Mouse (Mus musculus) bone marrow, adult 2 months (tissue): ENCODE measurements around the gene Rpgrip1l.

Source experiments
- CTCF ChIP-seq: fragments of 200-500 bp; IDR thresholded peaks from 2 replicates; pipeline ENCODE4 v1.5.1; 2011; ENCODE audit warnings: low read length, control low read depth; ENCODE audit not compliant: control insufficient read depth, insufficient read depth
- POLR2A ChIP-seq: fragments of 200-500 bp; IDR thresholded peaks from 2 replicates; pipeline ENCODE4 v1.6.1; 2011; ENCODE audit warnings: low read depth, mild to moderate bottlenecking, control low read depth, low read length, borderline replicate concordance; ENCODE audit not compliant: control insufficient read depth

- TF ChIP-seq CTCF (no peak), POLR2A (no peak)
Measured at GRCm38 (mm10) chr8:91312342-91312741, 720 bp downstream of the Rpgrip1l start.
